Mouse (Mus musculus): ENCODE results near the gene Csnk2a1. TPM values are rescaled to one million over a fixed set of nuclear protein-coding genes. Genes with fewer than 3 reads are reported as not detected.
"Not testable (repeated sequence)": the region's sequence is repeated elsewhere in the genome, so short reads cannot be mapped to it uniquely, and the experiment has no call there.

Gene Csnk2a1
- total RNA-seq, 2 experiments from 2014 or later, result 82.1 to 101 TPM

DNA sequence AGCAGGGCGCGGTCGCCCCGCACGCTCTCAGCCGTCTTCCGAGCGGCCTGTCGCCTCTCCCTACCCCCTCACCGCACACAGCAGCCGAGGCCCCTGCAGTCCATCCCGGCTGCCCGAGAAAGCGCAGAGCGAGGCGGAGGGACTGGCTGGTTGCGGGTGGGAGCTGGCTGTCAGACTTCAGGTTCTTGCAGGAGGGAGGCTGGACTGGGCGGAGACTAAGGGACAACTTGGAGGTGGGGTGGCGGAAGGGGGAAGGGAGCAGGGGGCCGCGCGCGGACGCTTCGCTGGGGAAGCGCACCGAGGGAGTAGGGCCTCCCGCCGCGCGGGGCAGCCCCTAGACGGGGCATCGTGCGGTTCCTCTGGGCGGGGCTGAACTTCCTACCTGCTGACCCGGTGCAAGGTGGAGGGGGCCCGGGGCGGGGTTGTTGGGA lies 427 bp downstream of the Csnk2a1 start:
- ATAC-seq (replicated peaks; ENCODE audit: poor library complexity, severe bottlenecking), result peak; percentile 79

- no peak for ATAC-seq (replicated peaks; ENCODE audit: poor library complexity, severe bottlenecking)
Observed at GRCm38 (mm10) chr2:152230046-152230445, 3.4 kb downstream of the Csnk2a1 start.

- no peak for ATAC-seq (replicated peaks; ENCODE audit: poor library complexity, severe bottlenecking)
Observed at GRCm38 (mm10) chr2:152237926-152238325, 11.3 kb downstream of the Csnk2a1 start.

GRCm38 (mm10) chr2:152240580-152240979 lies 13.9 kb downstream of the Csnk2a1 start:
- no peak for ATAC-seq (replicated peaks; ENCODE audit: poor library complexity, severe bottlenecking)

- ATAC-seq (replicated peaks; ENCODE audit: poor library complexity, severe bottlenecking), result peak; percentile 72
Observed at GRCm38 (mm10) chr2:152247213-152247612, 20.6 kb downstream of the Csnk2a1 start.

GRCm38 (mm10) chr2:152250511-152250910 lies 23.9 kb downstream of the Csnk2a1 start:
- no peak for ATAC-seq (replicated peaks; ENCODE audit: poor library complexity, severe bottlenecking)

DNA sequence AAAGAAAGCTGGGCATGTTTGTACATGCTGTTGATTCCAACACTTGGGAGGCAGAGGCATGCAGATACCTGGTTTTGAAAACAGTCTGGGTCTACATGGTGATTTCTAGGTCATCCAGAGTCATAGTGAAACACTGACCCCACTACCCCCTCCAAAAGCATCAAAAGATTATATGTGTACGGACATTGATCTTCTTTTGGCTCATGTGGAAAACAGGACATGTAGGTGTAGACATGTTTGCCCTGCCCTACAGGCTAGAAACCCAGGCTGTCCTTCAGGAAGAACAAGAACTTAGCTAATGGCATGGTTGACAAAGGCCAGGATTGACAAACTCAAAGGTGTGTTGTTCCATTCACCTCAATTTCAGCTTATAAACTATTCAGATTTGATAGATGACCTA lies 33.1 kb downstream of the Csnk2a1 start:
- ATAC-seq (replicated peaks; ENCODE audit: poor library complexity, severe bottlenecking), result no peak

- no peak for ATAC-seq (replicated peaks; ENCODE audit: poor library complexity, severe bottlenecking)
Observed at GRCm38 (mm10) chr2:152273639-152274038, 47.0 kb downstream of the Csnk2a1 start.

DNA sequence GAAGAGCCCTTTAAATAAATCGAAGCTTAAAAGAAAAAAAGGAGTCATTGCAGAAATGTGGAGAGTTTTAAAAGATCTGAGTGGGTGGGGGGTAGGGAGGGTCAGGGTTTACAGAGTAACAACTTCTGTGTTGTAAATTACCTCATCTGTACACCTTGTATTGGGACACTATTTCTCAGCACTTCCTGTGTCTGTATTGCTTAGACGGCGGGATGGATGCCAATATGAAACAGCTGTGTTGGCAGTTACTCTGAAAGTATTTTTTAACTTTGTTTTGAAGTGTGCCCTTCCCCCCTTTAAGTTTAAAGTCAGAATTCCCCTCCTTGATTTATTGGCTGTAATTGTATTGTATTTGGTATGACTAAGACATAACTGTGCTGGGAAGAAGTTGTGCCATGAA lies 54.8 kb downstream of the Csnk2a1 start:
- 0 out of 2 replicates have a peak, but pooled peaks have one; percentile 17 for ATAC-seq (replicated peaks; ENCODE audit: poor library complexity, severe bottlenecking)

GRCm38 (mm10) chr2:152287560-152287959 lies 60.9 kb downstream of the Csnk2a1 start:
- no peak for ATAC-seq (replicated peaks; ENCODE audit: poor library complexity, severe bottlenecking)

- no peak for ATAC-seq (replicated peaks; ENCODE audit: poor library complexity, severe bottlenecking)
Observed at GRCm38 (mm10) chr2:152288046-152288445, 61.4 kb downstream of the Csnk2a1 start.

DNA sequence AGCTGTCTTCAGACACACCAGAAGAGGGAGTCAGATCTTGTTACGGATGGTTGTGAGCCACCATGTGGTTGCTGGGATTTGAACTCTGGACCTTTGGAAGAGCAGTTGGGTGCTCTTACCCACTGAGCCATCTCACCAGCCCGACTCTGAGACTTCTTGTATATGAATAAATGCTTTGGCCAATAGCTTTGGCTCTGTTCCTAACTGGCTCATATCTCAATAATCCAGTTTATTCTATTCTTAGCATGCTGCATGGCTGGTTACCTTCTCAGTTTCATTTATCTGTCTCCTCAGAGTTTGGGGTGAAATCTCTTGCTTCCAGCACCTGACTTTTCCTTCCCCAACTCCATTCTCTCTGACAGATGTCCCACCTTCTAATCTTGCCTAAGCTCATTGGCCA lies 63.0 kb downstream of the Csnk2a1 start:
- ATAC-seq (replicated peaks; ENCODE audit: poor library complexity, severe bottlenecking), result not testable (repeated sequence)

DNA sequence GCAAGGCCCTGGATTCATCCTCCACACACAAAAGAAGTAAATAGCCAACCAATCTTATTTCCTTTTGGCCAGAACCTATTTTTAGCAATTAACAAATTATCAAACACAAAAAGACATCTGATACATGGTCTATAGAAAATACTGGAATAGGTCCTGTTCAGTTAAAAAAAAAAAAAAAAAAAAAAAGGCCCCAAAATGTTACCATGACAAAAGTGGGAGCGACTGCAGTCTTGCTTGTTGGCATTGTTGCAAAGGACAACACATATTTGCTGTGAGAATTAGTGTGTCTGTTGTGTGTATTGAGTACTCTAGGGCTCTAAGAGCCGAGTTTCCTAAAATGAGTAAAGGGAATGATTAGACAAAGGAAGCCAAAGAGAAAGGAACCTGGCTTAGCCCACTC lies 65.8 kb downstream of the Csnk2a1 start:
- no peak for ATAC-seq (replicated peaks; ENCODE audit: poor library complexity, severe bottlenecking)

GRCm38 (mm10) chr2:152293179-152293726 lies 66.6 kb downstream of the Csnk2a1 start:
- peak; percentile 38 for ATAC-seq (replicated peaks; ENCODE audit: poor library complexity, severe bottlenecking)

DNA sequence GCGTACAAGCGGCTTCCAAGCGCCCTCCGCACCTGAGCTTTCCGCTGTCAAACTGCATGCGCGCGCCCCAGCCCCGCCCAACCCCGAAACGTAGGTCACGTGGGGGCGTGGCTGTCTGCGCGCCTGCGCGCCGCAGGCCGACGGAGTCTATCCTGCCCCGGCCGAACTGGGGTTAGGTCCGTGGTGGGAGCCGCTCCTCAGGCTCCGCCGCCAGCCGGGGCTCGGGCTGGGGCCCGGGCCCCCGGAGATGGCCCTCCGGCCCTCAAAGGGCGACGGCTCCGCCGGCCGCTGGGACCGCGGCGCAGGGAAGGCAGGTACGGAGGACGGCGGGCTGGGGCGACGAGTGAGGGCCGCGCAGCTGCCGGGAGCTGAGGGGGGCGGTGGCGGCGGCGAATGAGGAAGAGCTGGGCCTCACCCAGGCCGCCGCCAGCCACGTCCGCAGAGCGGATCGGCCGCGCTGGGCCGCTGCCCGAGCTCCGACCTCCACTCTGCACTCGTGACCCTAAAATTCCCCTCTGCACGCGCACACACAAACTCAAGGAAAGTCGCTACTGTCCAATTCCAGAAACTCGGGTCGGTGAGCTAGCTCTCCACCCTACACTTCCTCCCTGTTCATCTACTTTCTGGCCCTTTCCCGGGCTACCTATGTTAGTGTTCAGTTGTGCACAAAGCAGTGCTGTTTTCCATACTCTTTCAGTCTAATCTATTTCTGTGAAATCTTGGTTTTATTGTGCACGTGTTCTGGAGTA lies 67.3 kb downstream of the Csnk2a1 start, which contains the start of gene Tbc1d20:
Gene Tbc1d20 (plus strand): TSS at position 102 of the 749 bp plus-strand sequence.
- peak; percentile 72 for ATAC-seq (replicated peaks; ENCODE audit: poor library complexity, severe bottlenecking)

DNA sequence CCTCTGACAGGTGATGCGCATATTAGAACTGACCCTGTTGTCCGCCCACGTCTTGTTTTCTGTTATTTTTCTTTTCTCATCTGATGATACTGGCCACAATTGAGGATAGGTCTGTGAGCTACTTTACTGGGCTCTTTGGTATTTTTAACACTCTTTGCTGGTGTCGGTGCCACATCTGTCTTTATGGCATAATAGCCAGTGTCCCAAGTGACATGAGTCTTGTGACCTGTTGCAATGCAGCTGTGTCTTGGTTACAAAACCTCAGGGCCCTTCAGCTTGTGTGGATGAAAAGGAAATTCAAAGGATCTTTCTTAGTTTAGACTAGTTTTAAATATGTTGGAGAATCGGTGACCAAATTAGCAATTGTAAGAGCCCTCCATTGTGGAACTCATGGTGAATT lies 67.9 kb downstream of the Csnk2a1 start:
- peak; percentile 70 for ATAC-seq (replicated peaks; ENCODE audit: poor library complexity, severe bottlenecking)

DNA sequence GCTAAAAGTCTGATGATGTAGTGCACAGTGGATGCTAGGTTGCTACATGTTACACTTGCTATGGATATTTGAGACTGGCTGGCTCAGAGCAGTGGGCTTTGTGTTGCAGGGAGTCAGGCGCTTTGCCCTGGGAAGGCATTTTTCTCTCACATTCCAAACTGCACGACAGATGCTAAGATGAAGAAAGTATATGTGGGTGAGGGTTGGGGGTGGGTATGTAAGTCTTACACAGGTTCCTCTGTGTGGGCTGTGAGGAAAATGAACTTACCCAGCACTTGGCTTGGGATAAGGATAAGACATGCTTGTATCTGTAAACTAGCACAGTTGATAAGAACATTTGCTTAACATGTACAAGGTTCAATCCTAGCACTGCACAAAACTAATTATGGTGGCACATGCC lies 76.2 kb downstream of the Csnk2a1 start:
- ATAC-seq (replicated peaks; ENCODE audit: poor library complexity, severe bottlenecking), result no peak

DNA sequence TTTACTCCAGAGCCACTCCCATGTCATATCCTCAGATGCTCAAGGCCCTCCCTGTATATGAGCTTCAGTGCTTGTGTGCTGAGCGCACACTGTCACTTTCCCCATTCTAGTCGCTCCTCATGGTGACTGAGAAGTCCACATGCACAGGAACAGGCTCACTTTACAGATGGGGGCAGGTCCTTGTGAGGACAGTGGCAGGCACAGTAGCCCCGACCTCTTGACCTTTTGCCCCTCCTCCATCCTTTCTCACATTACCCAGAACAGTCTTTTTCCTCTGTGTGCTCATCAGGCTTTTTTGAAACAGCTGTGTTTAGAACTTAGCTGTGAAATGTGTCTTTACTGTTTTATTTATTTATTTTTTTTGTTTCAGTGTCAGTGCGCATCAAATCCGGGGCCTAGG lies 77.1 kb downstream of the Csnk2a1 start:
- no peak for ATAC-seq (replicated peaks; ENCODE audit: poor library complexity, severe bottlenecking)

DNA sequence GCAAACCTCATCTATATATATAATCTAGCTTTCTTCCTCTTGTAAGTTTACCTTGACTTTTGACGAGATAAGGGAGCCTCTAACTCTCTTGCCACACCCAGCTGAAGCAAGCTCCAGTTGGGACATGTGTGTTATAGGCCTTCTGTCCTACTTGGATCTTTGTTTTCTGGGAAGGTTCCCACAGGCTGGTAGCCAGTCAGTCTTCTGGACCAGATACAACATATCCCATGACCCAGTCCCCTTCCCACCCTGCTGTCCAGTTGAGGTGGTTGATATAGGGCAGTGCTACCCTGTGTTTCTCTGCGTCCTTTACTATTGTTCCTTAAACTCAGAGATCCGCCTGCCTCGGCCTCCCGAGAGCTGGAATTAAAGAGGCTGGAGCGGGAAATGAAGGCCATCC lies 78.8 kb downstream of the Csnk2a1 start:
- no peak for ATAC-seq (replicated peaks; ENCODE audit: poor library complexity, severe bottlenecking)

- no peak for ATAC-seq (replicated peaks; ENCODE audit: poor library complexity, severe bottlenecking)
Observed at GRCm38 (mm10) chr2:152307186-152307585, 80.5 kb downstream of the Csnk2a1 start.

DNA sequence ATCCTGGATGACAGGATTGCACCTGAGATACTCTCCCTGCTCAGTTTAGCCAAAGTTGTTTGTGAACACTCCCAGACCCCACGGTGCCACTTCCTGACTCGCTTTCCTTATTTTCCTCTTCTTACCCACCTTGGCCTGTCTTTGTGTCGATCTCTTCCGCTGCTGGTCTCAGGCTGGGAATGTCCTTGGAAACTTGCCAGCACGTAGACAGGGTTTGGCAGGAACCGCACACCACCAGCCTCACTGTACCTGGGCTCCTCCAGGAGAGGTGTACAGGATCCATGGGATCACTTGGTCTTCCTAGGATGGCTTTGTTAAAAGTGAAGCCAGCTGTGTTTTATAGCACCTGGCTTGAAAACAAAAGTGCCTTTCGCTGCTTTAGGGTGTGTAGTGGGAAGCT lies 86.4 kb downstream of the Csnk2a1 start:
- no peak for ATAC-seq (replicated peaks; ENCODE audit: poor library complexity, severe bottlenecking)

DNA sequence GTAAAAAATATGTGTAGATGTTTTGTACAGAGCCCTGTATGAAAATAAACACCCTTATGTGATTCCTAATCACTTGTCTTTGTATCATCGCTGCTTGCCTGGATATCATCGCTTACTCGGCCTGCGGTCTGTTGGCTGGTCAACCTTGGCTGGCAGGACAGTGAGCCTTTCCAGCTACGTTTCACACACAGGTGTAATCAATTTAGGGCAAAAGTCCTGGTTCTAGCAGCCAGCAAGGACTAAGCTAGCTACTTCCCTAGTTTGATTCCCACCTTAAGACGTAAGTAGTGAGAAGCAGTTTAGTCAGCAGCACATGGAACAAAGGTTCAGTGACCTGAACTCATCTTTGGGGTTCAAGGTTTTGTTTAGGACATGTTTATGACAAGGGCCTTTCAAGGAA lies 87.3 kb downstream of the Csnk2a1 start:
- ATAC-seq (replicated peaks; ENCODE audit: poor library complexity, severe bottlenecking), result no peak
